Mouse (Mus musculus): ENCODE data around the gene Lrrc74a.
A peak's percentile ranks its signal among the peaks of the same experiment; 100 is the strongest.

Gene Lrrc74a

GRCm38 (mm10) chr12:86719961-86720639 is 14.1 kb upstream of the Lrrc74a start:
- no peak for DNase-seq

DNA sequence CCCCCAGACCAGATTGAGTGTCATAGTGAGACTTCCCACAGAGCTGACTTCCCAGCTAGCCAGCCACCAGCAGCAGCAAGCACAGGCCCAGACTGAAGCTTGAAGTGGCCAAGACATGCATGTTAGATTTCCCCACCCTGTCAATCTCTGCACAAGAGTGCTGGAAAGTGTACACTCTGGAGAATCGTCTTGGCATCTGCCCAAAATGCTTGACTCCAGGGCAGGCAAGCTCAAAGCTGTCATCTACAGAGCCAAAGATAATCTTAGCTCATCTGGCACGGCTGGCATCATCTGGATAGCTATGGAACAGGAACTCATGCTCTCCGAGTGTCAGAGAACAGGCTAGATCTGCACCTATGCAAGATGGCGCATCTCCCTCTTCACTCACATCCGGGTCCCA is 12.7 kb upstream of the Lrrc74a start:
- no peak for DNase-seq

DNA sequence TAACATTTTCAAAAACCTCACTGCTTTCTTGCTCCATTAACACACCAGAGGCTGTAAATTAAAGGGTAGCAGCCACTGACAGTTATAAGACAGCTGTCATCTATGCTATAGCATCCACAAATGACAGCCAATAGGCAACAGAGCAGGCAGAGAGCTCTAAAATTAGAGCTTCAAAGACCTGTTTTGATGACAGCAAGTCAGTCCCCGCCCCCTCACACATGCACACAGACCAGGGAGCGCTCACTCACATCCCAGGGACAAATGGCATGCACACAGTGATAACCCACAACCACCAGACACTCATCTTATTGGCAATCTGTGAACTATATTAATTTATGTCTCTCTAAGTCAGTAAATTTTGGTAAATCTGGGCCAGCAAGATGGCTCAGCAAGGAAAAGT is 9.9 kb upstream of the Lrrc74a start:
- no peak for DNase-seq

- DNase-seq, result no peak
Measured at GRCm38 (mm10) chr12:86725706-86726105, 8.5 kb upstream of the Lrrc74a start.

GRCm38 (mm10) chr12:86726120-86726640 is 8.0 kb upstream of the Lrrc74a start, which contains the start of gene Angel1:
Gene Angel1 (minus strand): TSS chr12:86726460.
- peak; percentile 99 for DNase-seq

GRCm38 (mm10) chr12:86761036-86761435 is 26.9 kb downstream of the Lrrc74a start:
- no peak for DNase-seq

DNA sequence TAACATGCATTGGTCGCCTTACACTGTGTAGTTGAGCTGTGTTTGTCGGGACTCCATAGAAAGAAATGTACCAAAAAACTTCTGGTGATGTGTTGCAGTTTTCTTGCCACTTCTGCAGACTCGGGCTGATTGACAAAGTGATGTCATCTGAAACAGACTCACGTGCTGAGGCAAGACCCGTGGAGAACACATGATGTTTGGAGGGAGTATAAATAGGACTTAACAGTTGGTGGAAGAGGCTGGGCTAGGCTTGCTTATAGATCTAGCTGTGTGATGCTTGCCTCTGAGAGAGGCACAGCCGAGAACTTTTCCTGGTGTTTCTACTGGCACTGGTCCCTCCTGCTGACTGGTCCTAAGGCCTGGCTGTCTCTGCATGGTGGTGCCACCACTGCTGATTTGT is 29.9 kb downstream of the Lrrc74a start:
- no peak for DNase-seq

DNA sequence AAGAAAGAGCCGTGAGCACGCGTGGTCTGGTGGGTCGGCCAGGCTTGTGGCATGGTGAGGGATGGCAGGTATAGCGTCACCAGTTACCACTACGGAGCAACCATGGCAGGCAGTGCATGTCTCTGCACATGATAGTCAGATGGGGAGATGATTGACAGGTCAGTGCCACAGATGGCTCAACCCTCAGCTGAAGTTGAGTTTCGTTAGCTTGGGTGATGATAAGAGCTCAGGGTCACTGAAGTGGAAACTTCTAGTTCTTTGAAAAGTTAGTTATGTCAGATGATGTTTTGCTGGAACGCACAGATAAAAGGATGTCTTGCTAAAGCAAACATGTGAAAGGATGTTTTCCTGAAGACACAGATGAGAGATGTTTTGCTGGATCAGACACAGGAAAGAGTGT is 32.3 kb downstream of the Lrrc74a start:
- DNase-seq, result no peak

GRCm38 (mm10) chr12:86767868-86768631 is 33.9 kb downstream of the Lrrc74a start:
- peak; percentile 52 to 77 for DNase-seq

GRCm38 (mm10) chr12:86768986-86769580 is 34.9 kb downstream of the Lrrc74a start:
- DNase-seq, result peak; percentile 81 to 90

- no peak for DNase-seq
Measured at GRCm38 (mm10) chr12:86769819-86770218, 35.6 kb downstream of the Lrrc74a start.

DNA sequence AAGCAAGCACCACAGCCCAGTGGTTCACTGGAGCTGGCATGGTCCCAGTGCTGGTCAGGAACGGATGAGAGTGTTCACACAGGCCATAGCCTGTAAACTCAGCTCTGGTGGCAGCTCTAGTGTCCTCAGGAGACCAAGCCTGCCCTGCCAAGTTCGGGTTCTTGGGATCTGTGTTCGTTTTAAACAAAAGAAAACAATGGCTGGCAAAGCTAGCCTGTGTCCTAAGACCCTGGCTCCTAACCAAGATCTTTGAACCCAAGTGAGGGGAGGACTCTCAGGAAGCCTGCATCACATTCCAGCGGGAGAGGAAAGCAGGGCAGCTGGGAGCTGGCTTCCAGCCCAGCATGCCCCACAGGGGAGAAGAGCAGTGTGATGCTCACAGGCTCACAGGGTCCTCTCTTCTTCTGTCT is 36.1 kb downstream of the Lrrc74a start:
- DNase-seq, result peak; percentile 85 to 93

GRCm38 (mm10) chr12:86770927-86771326 is 36.8 kb downstream of the Lrrc74a start:
- no peak for DNase-seq

- peak; percentile 95 to 97 for DNase-seq
Measured at GRCm38 (mm10) chr12:86771823-86772427, 37.8 kb downstream of the Lrrc74a start.

- no peak for DNase-seq
Measured at GRCm38 (mm10) chr12:86772551-86772950, 38.4 kb downstream of the Lrrc74a start.

DNA sequence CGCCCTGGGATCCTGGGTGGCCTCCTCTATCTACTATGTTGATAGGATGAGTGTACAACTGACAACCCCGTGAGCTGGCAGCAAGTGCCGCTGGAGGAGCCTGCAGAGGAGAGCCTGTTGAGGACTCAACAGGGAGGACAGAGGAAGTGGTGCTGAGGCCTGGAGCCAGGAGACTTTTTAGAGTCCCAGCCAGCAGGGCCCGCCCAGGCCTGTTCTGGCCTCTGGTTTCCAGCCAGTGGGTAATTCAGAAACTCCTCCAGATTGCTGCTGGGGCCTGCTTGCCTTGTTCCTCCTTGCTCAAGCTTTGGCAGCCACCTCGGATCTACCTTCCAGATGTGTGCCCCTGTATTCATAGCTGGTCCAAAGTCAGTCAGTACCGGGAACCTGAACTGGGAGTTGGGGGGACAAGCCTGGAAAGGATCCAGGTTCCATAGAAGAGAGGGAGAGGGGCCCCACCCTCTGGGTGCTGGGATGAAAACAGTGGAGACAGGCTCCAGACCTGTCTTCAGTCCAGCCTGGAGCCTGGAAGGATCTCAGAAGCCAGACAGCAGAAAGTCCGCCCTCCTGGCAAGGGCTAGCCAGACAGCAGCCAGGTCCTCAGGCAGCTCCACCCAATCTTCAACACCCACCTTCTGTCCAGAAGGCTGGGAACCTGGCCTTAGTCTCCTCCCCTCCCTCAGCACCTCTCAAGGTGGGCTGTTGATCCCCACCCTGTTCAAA is 41.6 kb downstream of the Lrrc74a start:
- DNase-seq, result peak; percentile 41 to 72

GRCm38 (mm10) chr12:86776341-86776860 is 42.2 kb downstream of the Lrrc74a start:
- DNase-seq, result no peak

DNA sequence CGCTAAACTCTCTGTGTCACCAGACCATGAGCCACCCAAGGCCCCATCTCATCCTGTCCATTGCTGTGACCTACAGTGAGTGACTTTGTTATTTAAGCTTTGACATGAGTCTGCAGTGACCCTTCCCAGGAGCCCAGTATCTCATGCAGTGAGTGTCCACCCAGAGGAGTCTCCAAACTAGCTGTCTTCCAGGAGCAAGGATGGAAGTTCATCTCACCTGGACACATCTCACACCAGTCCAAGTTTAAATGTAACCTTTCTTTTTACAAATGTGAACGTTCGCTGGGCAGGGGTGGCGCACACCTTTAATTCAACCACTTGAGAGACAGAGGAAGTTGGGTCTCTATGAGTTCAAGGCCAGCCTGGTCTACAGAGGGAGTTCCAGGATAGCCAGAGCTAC is 44.4 kb downstream of the Lrrc74a start:
- no peak for DNase-seq

- DNase-seq, result peak; percentile 53 to 80
Measured at GRCm38 (mm10) chr12:86779206-86779989, 45.2 kb downstream of the Lrrc74a start.

GRCm38 (mm10) chr12:86781654-86782202 is 47.6 kb downstream of the Lrrc74a start:
- peak in 1 of 2 experiments; percentile 64 for DNase-seq

Measured in kidney, postnatal 25 days (tissue).